Mouse (Mus musculus) kidney, adult 9 months (tissue): Measurements from ENCODE around the gene Spty2d1.

Source experiments
- DNase-seq: peaks from one replicate; pipeline ENCODE4 v3.0.0; 2022

The Spty2d1 gene

DNA sequence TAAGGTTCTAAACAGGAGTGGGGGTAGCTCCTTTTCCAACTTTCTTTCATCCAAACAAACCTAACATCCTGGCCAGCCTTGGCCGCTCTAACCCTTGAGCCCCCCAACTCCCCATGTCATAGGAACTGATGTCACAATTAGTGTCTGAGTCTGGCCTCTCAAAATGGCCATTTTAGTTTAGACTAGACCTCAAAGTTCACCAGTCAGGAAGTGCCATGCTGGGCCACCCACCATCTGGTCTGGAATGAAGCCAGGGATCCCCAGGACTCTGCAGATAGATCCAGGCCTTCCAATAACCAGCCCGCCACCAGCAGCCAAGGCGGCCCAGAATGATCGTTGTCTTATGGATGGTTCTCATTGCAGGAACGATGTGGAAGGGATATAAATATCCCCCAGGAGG lies 21.6 kb downstream of the Spty2d1 start:
- no peak for DNase-seq

DNA sequence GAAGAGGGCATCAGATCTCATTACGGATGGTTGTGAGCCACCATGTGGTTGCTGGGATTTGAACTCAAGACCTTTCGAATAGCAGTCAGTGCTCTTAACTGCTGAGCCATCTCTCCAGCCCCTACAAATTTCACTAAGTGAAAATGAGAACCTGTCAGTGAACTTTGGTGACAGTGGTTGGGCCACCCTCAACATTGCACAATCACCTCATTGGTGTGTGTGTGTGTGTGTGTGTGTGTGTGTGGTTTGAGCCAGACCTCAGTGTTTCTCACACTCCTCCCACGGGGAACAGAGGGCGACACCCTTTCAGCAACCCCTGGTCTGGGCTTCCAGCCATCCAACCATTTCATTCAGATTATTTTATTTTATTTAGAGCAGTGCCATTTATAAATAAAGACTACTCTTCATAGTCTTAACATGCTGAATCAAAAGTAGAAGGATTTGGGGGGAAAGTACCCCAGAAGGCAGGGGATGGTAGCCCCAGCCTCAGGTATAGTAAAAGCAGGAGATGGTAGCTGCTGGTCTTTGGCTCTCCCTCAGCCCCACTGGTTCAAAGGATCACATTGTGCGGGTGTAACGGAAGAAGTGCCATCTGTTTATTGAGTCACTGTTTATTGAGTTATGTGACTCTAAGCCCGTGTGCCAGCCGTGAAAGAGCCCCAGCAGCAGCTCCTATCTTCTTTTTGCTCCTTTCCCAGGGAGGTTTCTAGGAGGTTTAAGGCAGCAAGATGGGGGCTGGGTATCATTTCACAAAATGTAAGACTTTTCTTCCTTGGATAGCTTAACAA lies 22.3 kb downstream of the Spty2d1 start:
- no peak for DNase-seq

DNA sequence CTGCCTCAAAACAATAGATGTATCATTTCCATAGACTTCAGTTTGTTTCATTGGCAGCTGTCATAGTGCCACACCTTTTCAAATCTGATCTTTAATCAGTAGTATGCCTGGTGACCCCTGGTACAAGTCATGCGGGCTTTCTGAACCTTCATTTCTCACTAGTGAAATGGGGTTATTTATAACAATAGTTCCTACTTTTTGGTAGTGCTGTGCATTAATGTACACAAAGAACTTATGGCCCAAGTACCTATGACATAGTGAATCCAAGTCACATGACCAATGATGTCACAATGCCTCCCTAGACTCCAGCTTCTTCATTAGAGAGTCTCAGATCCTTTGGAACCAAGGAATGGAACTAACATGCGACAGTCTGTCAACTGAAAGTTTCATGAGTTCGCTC lies 24.9 kb downstream of the Spty2d1 start, which contains the start of gene Gm9999:
TSS of gene Gm9999 (plus strand) at position 301 of the 400 bp plus-strand sequence.
- DNase-seq: no peak

DNA sequence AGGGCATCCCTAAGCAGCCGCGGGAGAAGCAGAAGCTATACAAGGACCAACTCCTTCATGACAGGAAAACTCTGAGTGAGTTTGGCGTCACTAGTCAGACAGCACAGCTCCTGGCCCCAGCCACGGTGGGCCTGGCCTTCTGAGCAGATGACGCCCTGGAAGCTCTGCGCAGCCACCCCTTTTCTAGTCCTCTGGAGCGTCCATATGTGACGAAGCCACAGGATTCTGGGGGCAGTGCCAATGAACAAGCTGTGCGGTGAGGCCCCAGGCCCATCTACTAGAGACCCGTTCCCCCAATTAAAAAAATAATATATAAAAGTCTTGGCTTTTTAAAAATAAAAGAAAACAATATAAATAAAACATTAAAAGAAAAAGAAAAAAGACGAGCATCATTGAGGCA lies 32.8 kb downstream of the Spty2d1 start:
- no peak for DNase-seq

DNA sequence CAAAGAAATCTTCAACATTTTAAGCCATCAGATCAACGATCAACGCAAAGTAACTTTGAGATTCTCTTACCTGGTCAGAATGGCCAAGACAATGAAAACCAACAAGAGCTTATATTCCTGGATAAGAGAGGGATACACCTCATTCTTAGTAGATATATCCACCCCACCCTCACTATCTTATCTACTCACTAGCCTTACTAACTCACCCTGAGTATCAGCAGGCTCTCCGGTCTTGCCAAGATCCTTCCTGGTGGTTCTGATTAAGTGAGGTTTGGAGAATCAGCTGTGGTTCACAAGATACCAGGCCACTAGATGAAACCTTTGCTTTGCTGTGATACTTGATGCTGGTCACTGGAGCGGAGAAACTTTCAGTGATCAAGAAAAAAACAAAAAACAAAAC lies 33.6 kb downstream of the Spty2d1 start:
- DNase-seq: no peak

DNA sequence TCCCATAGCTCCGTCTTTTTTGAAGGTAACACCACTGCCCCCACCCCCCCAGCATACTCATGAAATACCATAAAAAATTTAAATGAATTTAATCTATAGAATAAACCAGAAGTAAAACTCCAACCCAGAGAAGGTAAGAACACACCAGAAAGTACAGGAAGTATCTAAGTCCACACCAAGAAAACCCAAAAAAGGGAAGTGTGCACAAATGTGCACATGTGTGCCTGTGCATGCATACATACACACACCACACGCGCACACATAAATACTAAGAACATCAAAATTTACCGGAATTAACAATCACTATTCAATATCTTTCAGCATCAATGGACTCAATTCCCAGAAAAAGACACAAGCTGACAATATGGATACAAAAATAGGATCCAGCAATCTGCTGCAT lies 38.3 kb downstream of the Spty2d1 start:
- DNase-seq: no peak

DNA sequence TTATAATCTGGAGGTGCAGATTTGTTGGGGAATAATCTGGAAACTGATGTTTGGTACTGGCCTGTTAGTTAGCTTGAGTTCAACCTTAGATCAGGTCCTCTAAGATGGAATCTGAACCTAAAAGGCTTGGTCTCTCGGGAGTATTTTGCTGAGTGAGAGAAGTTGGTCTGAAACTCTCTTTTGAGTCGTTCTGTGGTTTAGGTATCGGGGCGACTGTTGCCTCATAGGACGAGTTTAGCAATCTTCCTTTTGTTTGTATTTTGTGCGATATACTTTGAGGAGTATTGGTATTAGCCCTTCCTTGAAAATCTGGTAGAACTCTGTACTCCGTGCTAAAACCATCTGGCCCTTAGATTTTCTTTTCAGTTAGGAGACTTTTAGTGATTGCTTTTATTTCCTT lies 44.1 kb downstream of the Spty2d1 start:
- no peak for DNase-seq

DNA sequence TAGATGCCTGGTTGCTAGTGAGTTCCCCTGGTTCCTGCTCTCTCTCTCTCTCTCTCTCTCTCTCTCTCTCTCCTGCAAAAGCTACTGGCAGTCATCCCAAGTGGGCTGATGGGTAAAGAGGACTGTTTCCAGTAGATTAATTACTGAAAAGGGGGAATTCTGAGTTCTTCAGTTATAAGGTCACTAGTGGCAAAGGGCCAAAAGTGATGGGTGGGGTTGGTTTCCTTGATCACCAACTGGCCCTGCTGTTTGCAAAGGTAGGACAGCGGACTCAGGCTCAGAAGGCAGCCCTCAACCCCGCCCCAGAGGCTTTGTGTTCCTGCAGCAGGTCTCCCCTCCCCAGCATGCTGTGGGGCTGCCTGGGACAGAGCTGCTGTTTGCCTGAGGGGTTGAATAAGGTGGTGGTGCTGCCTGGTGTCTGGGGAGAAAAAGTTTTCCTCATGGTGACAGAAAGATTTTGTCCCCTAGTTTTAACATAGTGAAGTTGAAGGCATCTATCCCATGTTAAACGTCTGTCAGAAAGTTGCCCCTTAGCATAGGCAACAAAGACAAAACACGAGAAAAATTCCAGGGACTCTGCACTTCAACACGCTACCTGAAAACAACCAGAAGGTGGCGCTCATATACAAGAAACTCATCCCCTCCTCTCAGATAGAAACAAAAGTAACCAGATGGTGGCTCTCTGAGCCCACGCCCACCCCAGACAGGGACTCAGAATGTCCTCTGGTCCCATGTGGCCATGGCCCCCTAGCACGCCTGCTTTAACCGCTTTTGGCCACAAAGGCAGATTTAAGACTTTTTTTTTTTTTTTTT lies 45.2 kb downstream of the Spty2d1 start:
- DNase-seq: peak; percentile 82

DNA sequence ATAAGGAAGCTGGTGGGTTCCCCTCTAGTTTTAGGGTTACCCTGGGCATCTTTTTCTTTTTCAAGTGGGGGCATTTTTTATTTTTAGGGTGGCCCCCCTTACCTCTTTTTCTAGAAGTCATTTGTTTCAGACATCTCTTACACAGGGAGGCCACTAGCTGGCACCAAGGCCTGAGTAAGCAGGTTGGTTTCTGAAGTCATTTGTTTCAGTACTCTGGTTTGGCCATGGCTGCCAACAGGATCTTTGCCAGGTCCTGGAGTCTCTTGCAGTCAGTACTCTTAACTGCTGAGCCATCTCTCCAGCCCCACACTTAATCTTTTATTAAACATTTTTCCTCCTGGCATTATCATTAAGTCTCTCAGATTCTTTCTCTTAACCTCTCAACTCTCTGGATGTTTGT lies 46.1 kb downstream of the Spty2d1 start:
- DNase-seq: no peak

DNA sequence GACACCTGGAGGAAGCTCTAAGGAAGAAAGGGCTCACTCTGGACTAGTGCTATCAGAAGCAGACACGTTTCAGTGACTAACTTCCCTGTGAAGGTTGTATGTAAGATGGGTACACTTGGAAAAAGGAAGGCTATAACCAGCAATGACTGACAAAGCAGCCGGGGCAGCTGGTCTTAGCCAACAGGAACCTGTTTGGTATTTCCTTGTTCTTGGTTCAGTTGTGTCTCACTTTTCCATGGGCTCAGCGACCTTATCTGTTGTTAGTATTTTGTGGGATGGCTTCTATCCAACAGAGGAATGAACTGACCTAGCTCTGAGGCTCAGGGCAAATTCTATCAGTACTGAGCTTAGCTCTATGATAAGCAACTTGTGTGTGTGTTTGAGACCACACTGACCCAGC lies 47.2 kb downstream of the Spty2d1 start:
- no peak for DNase-seq

DNA sequence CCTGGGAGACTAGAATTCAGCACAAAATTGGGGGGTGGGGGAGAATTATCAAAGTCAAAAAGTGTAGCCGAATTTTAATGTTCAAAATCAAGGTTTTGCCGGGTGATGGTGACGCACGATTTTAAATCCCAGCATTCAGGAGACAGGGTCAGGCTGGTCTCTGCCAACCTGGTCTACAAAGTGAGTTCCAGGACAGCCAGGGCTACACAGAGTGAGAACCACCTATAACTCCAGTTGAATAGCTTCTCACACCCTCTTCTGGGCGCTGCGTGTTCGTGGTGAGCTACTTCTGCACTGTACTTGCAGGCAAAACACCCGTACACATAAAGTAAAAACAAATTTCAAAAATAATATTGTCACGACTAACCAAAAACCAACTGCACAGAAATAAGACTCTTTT lies 49.4 kb downstream of the Spty2d1 start:
- DNase-seq: no peak

DNA sequence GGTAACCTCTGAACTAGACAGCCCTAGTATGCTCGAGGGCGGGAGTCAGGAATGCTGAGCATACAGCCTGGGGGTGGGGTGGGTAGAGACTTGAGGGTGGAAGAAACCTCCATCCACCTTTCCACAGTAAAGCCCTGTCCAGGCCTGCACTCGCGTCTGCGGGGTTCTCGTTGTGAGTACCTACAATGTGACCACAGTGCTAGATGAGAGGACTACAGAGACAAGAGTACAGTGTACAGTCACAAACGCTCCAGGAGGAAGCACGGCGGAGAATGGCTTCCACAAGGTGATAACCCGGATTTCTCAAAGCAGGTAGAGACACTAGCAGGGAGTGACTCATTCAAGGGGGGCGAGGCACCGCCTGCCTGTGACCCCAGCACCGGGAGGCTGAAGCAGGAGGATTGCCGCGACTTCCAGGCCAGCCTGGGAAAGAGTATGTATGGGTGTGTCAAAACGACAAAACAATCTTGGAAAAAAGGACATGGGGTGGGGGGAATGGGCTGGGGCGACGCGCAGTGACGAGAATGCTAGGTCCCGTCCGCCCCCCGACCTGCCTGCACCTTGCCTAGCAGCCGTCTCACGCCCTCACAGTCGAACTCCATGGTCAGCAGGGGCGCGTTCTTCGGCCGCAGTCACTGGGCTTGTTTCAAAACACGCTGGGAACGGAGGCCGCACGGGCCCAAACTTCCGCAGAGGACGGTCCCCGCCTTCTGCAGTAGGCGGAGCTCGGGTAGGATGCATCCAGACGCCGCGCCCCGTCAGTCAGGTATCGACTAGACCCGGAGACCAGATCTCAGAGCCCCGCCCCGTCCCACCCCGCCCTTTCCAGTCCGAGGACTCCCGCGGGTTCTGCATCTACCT lies 50.1 kb downstream of the Spty2d1 start, which contains the start of gene Uevld:
TSS of gene Uevld (minus strand) at position 697 of the 861 bp plus-strand sequence.
- DNase-seq: peak; percentile 96
